Mouse (Mus musculus) retina, postnatal 7 days (tissue): Measurements from ENCODE around the gene Lrit2.
A peak's percentile ranks its signal among the peaks of the same experiment; 100 is the strongest.

Experiments
- DNase-seq: peaks from one replicate; pipeline ENCODE4 v3.0.0-alpha.2; 2012; ENCODE audit warnings: low read depth, low spot score

The Lrit2 gene

GRCm38 (mm10) chr14:37067629-37068028 is at the start of gene Lrit2:
Gene Lrit2, plus strand, starts transcription at chr14:37067929.
- DNase-seq: peak; percentile 40

GRCm38 (mm10) chr14:37027248-37027933 is 40.3 kb upstream of the Lrit2 start:
- DNase-seq: no peak

GRCm38 (mm10) chr14:37027951-37028350 is 39.8 kb upstream of the Lrit2 start:
- no peak for DNase-seq

- no peak for DNase-seq
Measured at GRCm38 (mm10) chr14:37028555-37028954, 39.2 kb upstream of the Lrit2 start.

- DNase-seq: no peak
Measured at GRCm38 (mm10) chr14:37032481-37033104, 35.1 kb upstream of the Lrit2 start.

GRCm38 (mm10) chr14:37033241-37033640 is 34.5 kb upstream of the Lrit2 start:
- DNase-seq: peak; percentile 67

GRCm38 (mm10) chr14:37034432-37034831 is 33.3 kb upstream of the Lrit2 start:
- no peak for DNase-seq

GRCm38 (mm10) chr14:37048914-37049410 is 18.8 kb upstream of the Lrit2 start, which contains the start of gene Rgr:
Gene Rgr, minus strand, starts transcription at chr14:37048964.
- DNase-seq: no peak

- DNase-seq: no peak
Measured at GRCm38 (mm10) chr14:37064849-37065248, 2.9 kb upstream of the Lrit2 start.

- peak; percentile 39 for DNase-seq
Measured at GRCm38 (mm10) chr14:37066636-37067035, 1.1 kb upstream of the Lrit2 start.

GRCm38 (mm10) chr14:37068516-37068915 is 787 bp downstream of the Lrit2 start:
- no peak for DNase-seq

GRCm38 (mm10) chr14:37080724-37081123 is 13.0 kb downstream of the Lrit2 start:
- no peak for DNase-seq

GRCm38 (mm10) chr14:37083755-37084154 is 16.0 kb downstream of the Lrit2 start:
- no peak for DNase-seq

- no peak for DNase-seq
Measured at GRCm38 (mm10) chr14:37094436-37094835, 26.7 kb downstream of the Lrit2 start.

- DNase-seq: no peak
Measured at GRCm38 (mm10) chr14:37095556-37095955, 27.8 kb downstream of the Lrit2 start.

- peak; percentile 78 for DNase-seq
Measured at GRCm38 (mm10) chr14:37097956-37098530, 30.3 kb downstream of the Lrit2 start, which contains the start of gene Cdhr1. Gene Cdhr1, minus strand, starts transcription at chr14:37098347.

GRCm38 (mm10) chr14:37101531-37101930 is 33.8 kb downstream of the Lrit2 start:
- peak; percentile 61 for DNase-seq

GRCm38 (mm10) chr14:37102484-37102883 is 34.8 kb downstream of the Lrit2 start:
- no peak for DNase-seq

GRCm38 (mm10) chr14:37104747-37105146 is 37.0 kb downstream of the Lrit2 start:
- no peak for DNase-seq

GRCm38 (mm10) chr14:37105846-37106245 is 38.1 kb downstream of the Lrit2 start:
- no peak for DNase-seq

- DNase-seq: no peak
Measured at GRCm38 (mm10) chr14:37109460-37109859, 41.7 kb downstream of the Lrit2 start.

- DNase-seq: no peak
Measured at GRCm38 (mm10) chr14:37109975-37110374, 42.2 kb downstream of the Lrit2 start.

- no peak for DNase-seq
Measured at GRCm38 (mm10) chr14:37110456-37110855, 42.7 kb downstream of the Lrit2 start.
